Mouse (Mus musculus): Measurements from ENCODE around the gene Cdk6.

GRCm38 (mm10) chr5:3477711-3478110 is 136.4 kb downstream of the Cdk6 start:
- TF ChIP-seq MAX (IDR thresholded peaks at IDR 0.05) (no peak), CTCF (IDR thresholded peaks at IDR 0.05; ENCODE audit: control insufficient read depth, insufficient read depth, insufficient read length) (no peak), USF1 (IDR thresholded peaks at IDR 0.05; ENCODE audit: low read depth) (no peak)
